Mouse (Mus musculus): ENCODE measurements around the gene Npb. TPM values are rescaled to one million over a fixed set of nuclear protein-coding genes. Genes with fewer than 3 reads are reported as not detected.
A peak's percentile ranks its signal among the peaks of the same experiment; 100 is the strongest.

Npb gene
- polyA plus RNA-seq, 1 experiment from 2014 or later: 20.9 TPM

GRCm38 (mm10) chr11:120618619-120619535, 10.6 kb downstream of the Npb start:
- H3K9ac ChIP-seq (ENCODE audit: low read length): no peak overlapping the region
- TF ChIP-seq EP300 (optimal IDR thresholded peaks at IDR 0.05) (no peak), CTCF (IDR thresholded peaks at IDR 0.05; ENCODE audit: low read depth) (no peak)
- 93% methylated on average over 25 of the region's 25 CpGs for WGBS
- no peak for ATAC-seq (ENCODE audit: low FRiP score, low TSS enrichment)
- H3K27ac ChIP-seq (replicated peaks): no peak overlapping the region
- peaks cover 3% of the 10 kb centered on the region for H3K4me1 ChIP-seq (replicated peaks; ENCODE audit: control insufficient read depth, insufficient read depth)
- H3K4me3 ChIP-seq (ENCODE audit: low read depth, low read length): no peak overlapping the region
- H3K27me3 ChIP-seq (ENCODE audit: control insufficient read depth, insufficient read depth, low read length): no peaks in the 10 kb centered on the region
- no peaks in the 10 kb centered on the region for H3K9me3 ChIP-seq (ENCODE audit: control insufficient read depth, low read length)
- H3K36me3 ChIP-seq (ENCODE audit: control insufficient read depth, insufficient read depth, low read length): peaks cover 9% of the 10 kb centered on the region
- DNase-seq (ENCODE audit: low spot score): no peak
- no peak overlapping the region for H3K4me2 ChIP-seq (replicated peaks; ENCODE audit: low read depth)

- H3K4me1 ChIP-seq (replicated peaks; ENCODE audit: control insufficient read depth, insufficient read depth): peaks cover 4% of the 10 kb centered on the region
- 87% methylated on average over 14 of the region's 14 CpGs for WGBS
- ATAC-seq (ENCODE audit: low FRiP score, low TSS enrichment): no peak
- no peaks in the 10 kb centered on the region for H3K9me3 ChIP-seq (ENCODE audit: control insufficient read depth, low read length)
- TF ChIP-seq EP300 (optimal IDR thresholded peaks at IDR 0.05) (no peak), CTCF (IDR thresholded peaks at IDR 0.05; ENCODE audit: low read depth) (no peak)
- no peak overlapping the region for H3K4me3 ChIP-seq (ENCODE audit: low read depth, low read length)
- H3K9ac ChIP-seq (ENCODE audit: low read length): no peak overlapping the region
- no peak for DNase-seq (ENCODE audit: low spot score)
- H3K27ac ChIP-seq (replicated peaks): no peak overlapping the region
- H3K4me2 ChIP-seq (replicated peaks; ENCODE audit: low read depth): no peak overlapping the region
- H3K36me3 ChIP-seq (ENCODE audit: control insufficient read depth, insufficient read depth, low read length): peaks cover 9% of the 10 kb centered on the region
- H3K27me3 ChIP-seq (ENCODE audit: control insufficient read depth, insufficient read depth, low read length): no peaks in the 10 kb centered on the region
These were observed 11.9 kb downstream of the Npb start for GRCm38 (mm10) chr11:120620195-120620594.

- peaks cover 3% of the 10 kb centered on the region; the same call in 1 of the 2 replicates for H3K4me1 ChIP-seq (replicated peaks; ENCODE audit: control insufficient read depth, insufficient read depth)
- peaks cover 9% of the 10 kb centered on the region for H3K36me3 ChIP-seq (ENCODE audit: control insufficient read depth, insufficient read depth, low read length)
- no peaks in the 10 kb centered on the region for H3K9me3 ChIP-seq (ENCODE audit: control insufficient read depth, low read length)
- no peak for ATAC-seq (ENCODE audit: low FRiP score, low TSS enrichment)
- H3K27me3 ChIP-seq (ENCODE audit: control insufficient read depth, insufficient read depth, low read length): no peaks in the 10 kb centered on the region
- WGBS: 89% methylated on average over 6 of the region's 6 CpGs
- DNase-seq (ENCODE audit: low spot score): no peak
- no peak for TF ChIP-seq CTCF (IDR thresholded peaks at IDR 0.05; ENCODE audit: low read depth)
- no peak for TF ChIP-seq EP300 (optimal IDR thresholded peaks at IDR 0.05)
- no peak overlapping the region for H3K9ac ChIP-seq (ENCODE audit: low read length)
- no peak overlapping the region for H3K4me2 ChIP-seq (replicated peaks; ENCODE audit: low read depth)
- H3K4me3 ChIP-seq (ENCODE audit: low read depth, low read length): no peak overlapping the region
- H3K27ac ChIP-seq (replicated peaks): no peak overlapping the region
These were observed 14.5 kb downstream of the Npb start for GRCm38 (mm10) chr11:120622805-120623204.

GRCm38 (mm10) chr11:120623961-120624679, 15.8 kb downstream of the Npb start:
- H3K4me2 ChIP-seq (replicated peaks; ENCODE audit: low read depth): peak overlapping the region; percentile 94
- 11% methylated on average over 30 of the region's 30 CpGs for WGBS
- ATAC-seq (ENCODE audit: low FRiP score, low TSS enrichment) (peak; percentile 75), DNase-seq (ENCODE audit: low spot score) (peak; percentile 86)
- no peaks in the 10 kb centered on the region for H3K9me3 ChIP-seq (ENCODE audit: control insufficient read depth, low read length)
- TF ChIP-seq CTCF (IDR thresholded peaks at IDR 0.05; ENCODE audit: low read depth) (peak; percentile 81), EP300 (optimal IDR thresholded peaks at IDR 0.05) (no peak)
- peak overlapping the region; percentile 92 for H3K27ac ChIP-seq (replicated peaks)
- H3K36me3 ChIP-seq (ENCODE audit: control insufficient read depth, insufficient read depth, low read length): peaks cover 9% of the 10 kb centered on the region
- H3K4me3 ChIP-seq (ENCODE audit: low read depth, low read length): peak overlapping the region; percentile 91
- H3K4me1 ChIP-seq (replicated peaks; ENCODE audit: control insufficient read depth, insufficient read depth): peaks cover 3% of the 10 kb centered on the region; the same call in 1 of the 2 replicates
- no peaks in the 10 kb centered on the region for H3K27me3 ChIP-seq (ENCODE audit: control insufficient read depth, insufficient read depth, low read length)
- peak overlapping the region; percentile 81 for H3K9ac ChIP-seq (ENCODE audit: low read length)

- TF ChIP-seq EP300 (optimal IDR thresholded peaks at IDR 0.05) (no peak), CTCF (IDR thresholded peaks at IDR 0.05; ENCODE audit: low read depth) (no peak)
- under 1% methylated on average over 52 of the region's 53 CpGs for WGBS
- peak overlapping the region; percentile 91 for H3K4me3 ChIP-seq (ENCODE audit: low read depth, low read length)
- H3K9me3 ChIP-seq (ENCODE audit: control insufficient read depth, low read length): no peaks in the 10 kb centered on the region
- H3K4me1 ChIP-seq (replicated peaks; ENCODE audit: control insufficient read depth, insufficient read depth): peaks cover 3% of the 10 kb centered on the region; the same call in 1 of the 2 replicates
- peaks cover 9% of the 10 kb centered on the region for H3K36me3 ChIP-seq (ENCODE audit: control insufficient read depth, insufficient read depth, low read length)
- peak overlapping the region; percentile 92 for H3K27ac ChIP-seq (replicated peaks)
- H3K4me2 ChIP-seq (replicated peaks; ENCODE audit: low read depth): peak overlapping the region; percentile 94
- ATAC-seq (ENCODE audit: low FRiP score, low TSS enrichment) (peak; percentile 72), DNase-seq (ENCODE audit: low spot score) (peak; percentile 91)
- peak overlapping the region; percentile 81 for H3K9ac ChIP-seq (ENCODE audit: low read length)
- H3K27me3 ChIP-seq (ENCODE audit: control insufficient read depth, insufficient read depth, low read length): no peaks in the 10 kb centered on the region
These were observed 16.4 kb downstream of the Npb start for GRCm38 (mm10) chr11:120624680-120625111.

Data from stomach, postnatal 0 days (tissue).